Mouse (Mus musculus) neural tube, embryonic 13.5 days (tissue): ENCODE data around the gene Olfr557. TPM values are rescaled to one million over a fixed set of nuclear protein-coding genes. Genes with fewer than 3 reads are reported as not detected.

Experiments
- ATAC-seq: fragments of 200-750 bp; cut with Nextera tagmentation; 2 replicates; pipeline ENCODE4 v1.8.0; 2017; ENCODE audit warnings: low read depth, mild to moderate bottlenecking, moderate TSS enrichment, moderate library complexity
- H3K27ac ChIP-seq: fragments of 300-500 bp; sonication (generic); replicated peaks from 2 replicates; pipeline ENCODE4 v1.5.1; 2015; ENCODE audit warnings: moderate library complexity, mild to moderate bottlenecking, inconsistent platforms
- H3K27me3 ChIP-seq: fragments of 300-500 bp; sonication (generic); 2 replicates; pipeline ENCODE4 v1.6.1; 2015; ENCODE audit warnings: mild to moderate bottlenecking, inconsistent platforms
- H3K36me3 ChIP-seq: fragments of 300-500 bp; sonication (generic); 2 replicates; pipeline ENCODE4 v1.6.1; 2015; ENCODE audit warnings: mild to moderate bottlenecking, inconsistent platforms
- H3K4me1 ChIP-seq: fragments of 300-500 bp; sonication (generic); replicated peaks from 2 replicates; pipeline ENCODE4 v1.6.1; 2015; ENCODE audit warnings: inconsistent platforms
- H3K4me2 ChIP-seq: fragments of 300-500 bp; sonication (generic); 2 replicates; pipeline ENCODE4 v1.6.1; 2015; ENCODE audit warnings: inconsistent platforms, mild to moderate bottlenecking, moderate library complexity
- H3K4me3 ChIP-seq: fragments of 300-500 bp; sonication (generic); 2 replicates; pipeline ENCODE4 v1.5.1; 2015; ENCODE audit warnings: mild to moderate bottlenecking, inconsistent platforms
- H3K9ac ChIP-seq: fragments of 300-500 bp; sonication (generic); 2 replicates; pipeline ENCODE4 v1.6.1; 2015; ENCODE audit warnings: moderate library complexity, mild to moderate bottlenecking, inconsistent platforms
- H3K9me3 ChIP-seq: fragments of 300-500 bp; sonication (generic); 2 replicates; pipeline ENCODE4 v1.6.1; 2016; ENCODE audit warnings: inconsistent platforms
- WGBS: fragments of 180-500 bp; shearing (Covaris S2); methylation state at CpG from one replicate; pipeline ENCODE4 v1.1.7; 2015; 5-methylcytosine and 5-hydroxymethylcytosine counted together
- polyA plus RNA-seq: library from polyadenylated mRNA; unstranded; fragments of >200 nt; fragmentation: Nextera tagmentation; extraction: Ambion mirVana; gene quantifications from 2 replicates; pipeline ENCODE4 v1.2.1, GENCODE M21; 2015

The Olfr557 gene
- not detected in 2 replicates for polyA plus RNA-seq

DNA sequence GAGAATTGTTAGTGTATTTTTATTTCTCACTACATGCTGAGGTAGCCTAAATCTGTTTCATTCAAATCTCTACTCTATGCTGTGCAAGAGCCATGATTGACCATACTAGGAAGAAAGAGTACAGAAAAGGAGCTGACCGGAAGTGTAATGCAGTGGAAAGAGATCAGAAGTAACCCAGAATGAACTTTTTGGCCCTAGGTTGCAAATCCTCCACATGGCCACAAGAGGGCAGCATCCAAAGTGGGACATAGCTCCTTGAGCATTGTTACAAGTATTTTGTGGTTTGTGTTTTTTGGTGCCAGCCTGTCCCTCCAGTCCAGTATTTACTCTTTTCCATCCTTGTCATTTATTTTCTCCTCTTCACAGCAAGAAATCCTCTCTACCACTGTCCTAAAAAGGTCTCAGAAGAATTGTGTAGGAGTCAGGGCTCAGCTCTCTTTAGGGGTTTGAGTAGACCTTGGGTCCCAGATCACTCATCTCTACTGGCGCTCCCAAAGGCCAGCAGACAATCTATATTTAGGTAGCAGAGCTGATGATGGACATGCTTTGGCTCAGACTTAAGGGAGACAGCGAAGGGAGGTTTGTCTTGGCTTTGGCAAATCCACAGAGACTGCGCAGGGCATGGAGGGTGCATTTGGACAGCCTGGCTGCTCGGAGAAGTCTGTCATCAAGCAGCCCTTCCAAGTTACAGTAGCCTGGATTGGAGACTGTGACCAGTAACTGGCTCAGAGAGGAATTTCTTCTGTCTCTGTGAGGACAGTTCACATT, at the start of gene Olfr557:
Gene Olfr557 (plus strand): TSS at position 553 of the 768 bp plus-strand sequence.
- Histone ChIP-seq H3K4me2 (no peak within 1 kb of the TSS), H3K27ac (no peak within 1 kb of the TSS), H3K9ac (no peak within 1 kb of the TSS), H3K27me3 (no peaks in the 10 kb centered on the region), H3K36me3 (no peaks in the 10 kb centered on the region), H3K9me3 (no peaks in the 10 kb centered on the region), H3K4me1 (no peaks in the 10 kb centered on the region), H3K4me3 (no peak within 1 kb of the TSS)
- no peak for ATAC-seq
- 82% methylated on average over 5 of the region's 5 CpGs for WGBS

DNA sequence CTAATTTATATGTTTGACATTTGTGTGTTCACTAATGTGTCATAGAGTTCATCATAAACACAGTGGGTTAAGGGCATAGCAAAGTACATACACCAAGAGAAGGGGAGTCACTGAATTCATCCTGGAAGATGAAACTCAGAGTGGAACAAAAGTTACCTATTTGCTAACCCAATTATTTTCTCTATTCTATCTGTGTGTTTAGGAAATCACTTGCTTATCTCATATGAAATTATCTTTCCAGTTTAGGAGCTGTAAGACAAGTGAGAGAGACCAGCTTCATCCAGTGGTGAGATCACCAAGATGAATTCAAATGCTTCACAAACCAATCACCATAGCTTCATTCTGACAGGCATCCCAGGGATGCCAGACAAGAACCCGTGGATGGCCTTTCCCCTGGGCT, 37.2 kb upstream of the Olfr557 start, which contains the start of gene Olfr555:
Gene Olfr555 (plus strand): TSS at position 301 of the 400 bp plus-strand sequence.
- Histone ChIP-seq H3K9ac (no peak within 1 kb of the TSS), H3K4me1 (no peaks in the 10 kb centered on the region), H3K27me3 (no peaks in the 10 kb centered on the region), H3K4me2 (no peak within 1 kb of the TSS), H3K4me3 (no peak within 1 kb of the TSS), H3K27ac (no peak within 1 kb of the TSS), H3K9me3 (no peaks in the 10 kb centered on the region), H3K36me3 (no peaks in the 10 kb centered on the region)
- WGBS, result 72% methylated on average over 1 of the region's 1 CpGs
- ATAC-seq, result no peak

DNA sequence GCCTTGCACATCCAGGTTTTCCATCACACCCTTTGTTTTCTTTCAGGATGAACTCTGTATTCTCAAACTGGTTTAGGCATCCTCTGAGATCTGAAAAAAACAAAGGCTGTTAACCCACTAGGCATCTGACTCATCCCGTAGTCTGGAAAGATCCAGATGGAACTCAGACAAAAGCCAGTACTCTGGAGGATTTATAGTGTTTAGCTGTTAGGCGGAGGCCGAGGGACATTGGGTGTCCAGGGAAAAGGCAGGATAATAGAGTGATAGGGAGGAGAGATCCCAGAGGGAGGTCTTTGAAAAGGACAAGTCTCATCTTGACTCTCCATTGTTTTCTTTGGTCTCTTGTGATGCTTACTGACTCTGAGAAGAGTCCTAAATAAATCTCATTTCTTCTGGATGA, 31.1 kb upstream of the Olfr557 start, which contains the start of gene Olfr556:
Gene Olfr556 (plus strand): TSS at position 301 of the 400 bp plus-strand sequence.
- no peaks in the 10 kb centered on the region for H3K4me1 ChIP-seq
- no peaks in the 10 kb centered on the region for H3K36me3 ChIP-seq
- no peak for ATAC-seq
- no peaks in the 10 kb centered on the region for H3K27me3 ChIP-seq
- WGBS, result 11% methylated on average over 3 of the region's 3 CpGs
- H3K4me3 ChIP-seq, result no peak within 1 kb of the TSS
- no peak within 1 kb of the TSS for H3K27ac ChIP-seq
- H3K9ac ChIP-seq, result no peak within 1 kb of the TSS
- H3K4me2 ChIP-seq, result no peak within 1 kb of the TSS
- H3K9me3 ChIP-seq, result no peaks in the 10 kb centered on the region

DNA sequence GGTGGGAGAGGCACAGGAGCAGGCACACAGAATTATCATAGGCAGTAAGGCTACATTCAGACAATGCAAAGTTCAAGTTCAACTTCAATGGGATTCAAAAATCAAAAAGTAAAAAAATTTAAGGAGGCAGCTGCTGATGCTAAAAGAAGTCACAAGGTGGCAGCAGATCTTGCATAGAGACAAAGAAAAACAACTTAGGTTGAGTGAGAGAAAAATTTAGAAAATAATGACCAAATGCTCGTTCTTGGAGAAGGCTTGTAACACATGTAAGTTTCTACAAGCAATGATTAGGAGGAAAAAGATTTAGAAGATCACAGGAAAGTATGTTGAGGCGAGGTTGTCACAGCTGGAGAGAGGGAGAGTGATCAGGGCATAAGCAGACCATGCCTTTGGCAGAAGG, 30.3 kb upstream of the Olfr557 start:
- 54% methylated on average over 2 of the region's 2 CpGs for WGBS
- Histone ChIP-seq H3K9me3 (no peaks in the 10 kb centered on the region), H3K9ac (no peak overlapping the region), H3K27me3 (no peaks in the 10 kb centered on the region), H3K4me3 (no peak overlapping the region), H3K4me2 (no peak overlapping the region), H3K36me3 (no peaks in the 10 kb centered on the region), H3K4me1 (no peaks in the 10 kb centered on the region), H3K27ac (no peak overlapping the region)
- no peak for ATAC-seq

- H3K27me3 ChIP-seq, result no peaks in the 10 kb centered on the region
- WGBS, result 82% methylated on average over 2 of the region's 2 CpGs
- no peak overlapping the region for H3K9ac ChIP-seq
- no peak for ATAC-seq
- H3K27ac ChIP-seq, result no peak overlapping the region
- no peak overlapping the region for H3K4me2 ChIP-seq
- H3K9me3 ChIP-seq, result no peaks in the 10 kb centered on the region
- no peak overlapping the region for H3K4me3 ChIP-seq
- 0 out of 2 replicates have a peak, but pooled peaks cover 8% of the 10 kb centered on the region for H3K36me3 ChIP-seq
- H3K4me1 ChIP-seq, result no peaks in the 10 kb centered on the region
Measured at GRCm38 (mm10) chr7:102676225-102676624, 19.5 kb upstream of the Olfr557 start.

GRCm38 (mm10) chr7:102681916-102682315, 13.8 kb upstream of the Olfr557 start:
- H3K4me1 ChIP-seq, result no peaks in the 10 kb centered on the region
- no peak for ATAC-seq
- WGBS, result 97% methylated on average over 1 of the region's 1 CpGs
- H3K27ac ChIP-seq, result no peak overlapping the region
- no peaks in the 10 kb centered on the region for H3K27me3 ChIP-seq
- no peak overlapping the region for H3K4me2 ChIP-seq
- H3K9me3 ChIP-seq, result no peaks in the 10 kb centered on the region
- H3K4me3 ChIP-seq, result no peak overlapping the region
- H3K9ac ChIP-seq, result no peak overlapping the region
- 0 out of 2 replicates have a peak, but pooled peaks cover 8% of the 10 kb centered on the region for H3K36me3 ChIP-seq

DNA sequence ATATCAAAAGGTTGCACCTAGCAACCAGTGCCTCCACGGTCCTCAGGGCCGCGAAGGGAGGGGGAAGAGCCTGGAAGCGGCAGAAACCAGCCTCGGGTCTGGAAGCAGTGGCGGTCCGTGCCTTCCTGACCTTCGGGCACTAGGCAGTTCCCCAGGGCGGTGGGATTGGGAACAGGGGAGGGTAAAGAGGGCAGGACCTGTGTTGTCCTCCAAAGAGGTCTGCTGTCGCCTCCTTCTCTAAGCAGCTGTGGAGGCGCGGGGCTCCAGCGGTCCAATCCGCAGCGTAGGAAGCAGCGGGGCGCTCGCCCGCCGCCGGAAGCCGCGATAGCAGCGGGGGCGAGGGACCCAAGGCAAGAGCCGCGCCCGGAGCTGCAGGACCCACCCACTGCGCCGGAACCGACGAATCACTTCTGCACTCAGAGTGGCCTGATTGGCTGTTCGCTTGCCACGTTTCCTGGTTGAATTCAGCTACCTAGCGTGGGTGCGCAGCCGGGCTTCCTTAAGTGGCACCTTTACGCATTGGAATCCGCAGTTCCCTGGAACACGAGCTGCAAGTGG, 8.7 kb upstream of the Olfr557 start, which contains the start of gene Trim68:
Gene Trim68 (minus strand): TSS at position 384 of the 558 bp plus-strand sequence.
- WGBS, result under 1% methylated on average over 40 of the region's 40 CpGs
- Histone ChIP-seq H3K9me3 (no peaks in the 10 kb centered on the region), H3K27me3 (no peaks in the 10 kb centered on the region), H3K4me3 (peak within 1 kb of the TSS; percentile 56), H3K27ac (peak within 1 kb of the TSS; percentile 68), H3K9ac (peak within 1 kb of the TSS; percentile 77), H3K36me3 (no peaks in the 10 kb centered on the region), H3K4me2 (peak within 1 kb of the TSS; percentile 61), H3K4me1 (peaks cover 5% of the 10 kb centered on the region; the same call in 1 of the 2 replicates)
- ATAC-seq, result peak; percentile 100

DNA sequence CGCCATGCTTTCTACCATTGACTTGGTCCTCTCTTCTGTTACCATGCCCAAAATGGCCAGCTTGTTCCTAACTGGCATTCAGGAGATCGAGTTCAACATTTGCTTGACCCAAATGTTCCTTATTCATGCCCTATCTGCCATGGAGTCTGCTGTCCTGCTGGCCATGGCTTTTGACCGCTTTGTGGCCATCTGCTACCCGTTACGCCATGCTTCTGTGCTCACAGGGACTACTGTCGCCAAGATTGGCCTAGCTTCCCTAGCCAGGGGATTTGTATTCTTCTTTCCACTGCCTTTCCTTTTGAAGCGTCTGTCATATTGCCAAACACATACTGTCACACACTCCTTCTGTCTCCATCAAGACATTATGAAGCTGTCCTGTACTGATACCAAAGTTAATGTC, 2.8 kb downstream of the Olfr557 start:
- no peaks in the 10 kb centered on the region for H3K4me1 ChIP-seq
- no peak for ATAC-seq
- H3K27me3 ChIP-seq, result no peaks in the 10 kb centered on the region
- no peak overlapping the region for H3K9ac ChIP-seq
- H3K36me3 ChIP-seq, result no peaks in the 10 kb centered on the region
- no peak overlapping the region for H3K4me2 ChIP-seq
- H3K9me3 ChIP-seq, result no peaks in the 10 kb centered on the region
- no peak overlapping the region for H3K4me3 ChIP-seq
- no peak overlapping the region for H3K27ac ChIP-seq
- WGBS, result 94% methylated on average over 7 of the region's 7 CpGs

DNA sequence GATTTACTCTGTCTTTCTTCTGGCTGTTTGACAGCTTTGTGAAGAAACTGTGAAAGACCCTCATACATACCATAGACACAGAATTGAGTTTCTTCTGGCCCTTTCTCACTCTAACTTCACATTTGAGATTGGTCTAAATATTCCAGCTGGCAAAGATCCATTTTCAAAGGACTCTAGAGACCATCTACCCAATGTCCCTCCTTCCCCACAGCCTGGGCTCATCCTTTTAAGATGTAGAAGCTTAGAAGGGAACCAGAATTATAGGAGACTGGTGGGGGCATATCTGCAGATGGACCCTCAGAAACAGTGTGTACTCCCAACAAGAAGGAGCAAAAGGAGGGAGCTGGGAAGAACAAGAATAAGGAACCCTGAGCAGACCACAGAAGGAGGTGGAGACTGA, 6.2 kb downstream of the Olfr557 start, which contains the start of gene Olfr558:
Gene Olfr558 (plus strand): TSS at position 301 of the 400 bp plus-strand sequence.
- H3K4me2 ChIP-seq, result no peak within 1 kb of the TSS
- no peak within 1 kb of the TSS for H3K27ac ChIP-seq
- no peak within 1 kb of the TSS for H3K4me3 ChIP-seq
- no peaks in the 10 kb centered on the region for H3K9me3 ChIP-seq
- no peaks in the 10 kb centered on the region for H3K27me3 ChIP-seq
- no peak for ATAC-seq
- no peaks in the 10 kb centered on the region for H3K36me3 ChIP-seq
- no peak within 1 kb of the TSS for H3K9ac ChIP-seq
- H3K4me1 ChIP-seq, result no peaks in the 10 kb centered on the region

- no peak within 1 kb of the TSS for H3K4me3 ChIP-seq
- WGBS, result 56% methylated on average over 1 of the region's 1 CpGs
Measured at GRCm38 (mm10) chr7:102718970-102719369, 23.3 kb downstream of the Olfr557 start, which contains the start of gene Olfr33. TSS of gene Olfr33 (minus strand) at chr7:102719070.

DNA sequence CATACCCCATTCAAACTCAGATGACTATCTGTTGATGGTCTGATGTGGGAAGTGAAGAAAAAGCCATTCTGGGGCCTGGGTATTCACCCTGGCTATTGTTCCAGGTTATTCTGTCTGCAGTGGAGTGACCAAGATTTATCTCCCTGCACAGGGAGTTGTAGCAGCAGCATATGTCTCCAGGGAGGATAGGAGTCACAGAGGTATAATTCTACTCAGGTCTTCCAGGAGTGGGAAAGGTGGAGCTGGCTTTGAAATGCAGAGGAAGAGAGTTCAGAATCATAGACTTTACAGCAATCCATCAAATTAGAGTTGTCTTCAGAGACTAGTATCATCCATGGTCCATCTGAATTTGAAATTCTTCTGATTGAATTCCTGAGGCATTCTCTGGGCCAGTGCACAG, 31.7 kb downstream of the Olfr557 start, which contains the start of gene Olfr559:
Gene Olfr559 (minus strand): TSS at position 101 of the 400 bp plus-strand sequence.
- no peak within 1 kb of the TSS for H3K27ac ChIP-seq
- no peaks in the 10 kb centered on the region for H3K27me3 ChIP-seq
- H3K4me2 ChIP-seq, result no peak within 1 kb of the TSS
- no peaks in the 10 kb centered on the region for H3K4me1 ChIP-seq
- H3K9ac ChIP-seq, result no peak within 1 kb of the TSS
- no peak within 1 kb of the TSS for H3K4me3 ChIP-seq
- no peaks in the 10 kb centered on the region for H3K36me3 ChIP-seq
- H3K9me3 ChIP-seq, result no peaks in the 10 kb centered on the region
- no peak for ATAC-seq

More at GRCm38 (mm10) chr7:102718970-102719369, 23.3 kb downstream of the Olfr557 start, which contains the start of gene Olfr33:
- Histone ChIP-seq H3K36me3 (no peaks in the 10 kb centered on the region), H3K9ac (no peak within 1 kb of the TSS), H3K9me3 (no peaks in the 10 kb centered on the region), H3K27me3 (no peaks in the 10 kb centered on the region), H3K4me2 (no peak within 1 kb of the TSS), H3K4me1 (no peaks in the 10 kb centered on the region), H3K27ac (no peak within 1 kb of the TSS)
- no peak for ATAC-seq

GRCm38 (mm10) chr7:102733793-102734192, 38.1 kb downstream of the Olfr557 start:
- ATAC-seq, result no peak
- H3K4me2 ChIP-seq, result no peak overlapping the region

More at GRCm38 (mm10) chr7:102733793-102734192, 38.1 kb downstream of the Olfr557 start:
- no peaks in the 10 kb centered on the region for H3K4me1 ChIP-seq
- H3K27ac ChIP-seq, result no peak overlapping the region
- no peak overlapping the region for H3K9ac ChIP-seq
- H3K36me3 ChIP-seq, result no peaks in the 10 kb centered on the region
- no peaks in the 10 kb centered on the region for H3K9me3 ChIP-seq
- no peaks in the 10 kb centered on the region for H3K27me3 ChIP-seq
- WGBS, result 56% methylated on average over 1 of the region's 1 CpGs
- H3K4me3 ChIP-seq, result no peak overlapping the region
